ENCODE assay signal across 9 mouse cellular contexts in genomic region chr4:116596379-116596778, GRCm38 (mm10). TPM values are rescaled to one million over a fixed set of nuclear protein-coding genes. Genes with fewer than 3 reads are reported as not detected.
DNase-seq lines count a peak whose midpoint lies in the region; ATAC-seq lines count a peak whose summit lies in the region.
"Had no signal": no experiment of that assay in that cellular context is flagged by ENCODE, and none has a peak within 500 bp of the region (broad histone marks: within the 10 kb centered on the region; RNA-seq: fewer than 3 reads in every experiment).

Gene Ccdc17 (plus strand): TSS chr4:116596654.

- peak within 1 kb of the TSS; percentile 87 for H3K27ac ChIP-seq in heart, embryonic 12.5 days (ENCODE audit: poor library complexity, severe bottlenecking)
- peak within 1 kb of the TSS; percentile 86 for H3K27ac ChIP-seq in limb, embryonic 15.5 days

- ATAC-seq in heart, embryonic 12.5 days (ENCODE audit: insufficient number of reproducible peaks, low FRiP score) = no peak
- ATAC-seq in limb, embryonic 15.5 days (ENCODE audit: insufficient number of reproducible peaks, low FRiP score, low TSS enrichment, low read depth) = no peak
- no peak for ATAC-seq in neutrophil, adult 5-6 weeks (ENCODE audit: extremely low read depth, insufficient number of reproducible peaks, low FRiP score, poor library complexity, severe bottlenecking)

- H3K9ac ChIP-seq in heart, embryonic 12.5 days = peak within 1 kb of the TSS; percentile 90
- peak within 1 kb of the TSS; percentile 58 for H3K9ac ChIP-seq in limb, embryonic 15.5 days

- 24% methylated on average over 5 of the region's 5 CpGs for WGBS in heart, embryonic 12.5 days
- WGBS in limb, embryonic 15.5 days = 25% methylated on average over 5 of the region's 5 CpGs

- intact Hi-C loops in left cerebral cortex, postnatal 25 days (cut with DNase I) = no loop called here

- H3K4me3 ChIP-seq in heart, embryonic 12.5 days = peak within 1 kb of the TSS; percentile 65
- H3K4me3 ChIP-seq in limb, embryonic 15.5 days = peak within 1 kb of the TSS; percentile 67

- peaks cover 49% of the 10 kb centered on the region for H3K36me3 ChIP-seq in heart, embryonic 12.5 days
- H3K36me3 ChIP-seq in limb, embryonic 15.5 days = peaks cover 47% of the 10 kb centered on the region

- H3K27me3 ChIP-seq in heart, embryonic 12.5 days (replicated peaks) = no peaks in the 10 kb centered on the region
- H3K27me3 ChIP-seq in limb, embryonic 15.5 days = no peaks in the 10 kb centered on the region
- H3K27me3 ChIP-seq: Patski had no signal

- H3K4me1 ChIP-seq in heart, embryonic 12.5 days (replicated peaks) = peaks cover 23% of the 10 kb centered on the region
- H3K4me1 ChIP-seq in limb, embryonic 15.5 days = peaks cover 16% of the 10 kb centered on the region

- DNase-seq in heart, adult 11 months = no peak
- no peak for DNase-seq in adrenal gland, postnatal 25 days
- no peak for DNase-seq in gonadal fat pad, adult 2 months (ENCODE audit: low read depth)
- DNase-seq in left cerebral cortex, postnatal 25 days (ENCODE audit: low spot score in 2 of 2) = no peak
- DNase-seq in left cerebral cortex, adult 9 months (ENCODE audit: low spot score in 2 of 2) = no peak

- no peaks in the 10 kb centered on the region for H3K9me3 ChIP-seq in heart, embryonic 12.5 days (replicated peaks)
- no peaks in the 10 kb centered on the region for H3K9me3 ChIP-seq in limb, embryonic 15.5 days

- H3K4me2 ChIP-seq in heart, embryonic 12.5 days = peak within 1 kb of the TSS; percentile 86
- H3K4me2 ChIP-seq in limb, embryonic 15.5 days = peak within 1 kb of the TSS; percentile 92

RNA-seq across cellular contexts. Expression of gene Ccdc17, which starts in this region (rescaled TPM):
- polyA plus RNA-seq in heart, embryonic 12.5 days (2016; fragmentation: Nextera tagmentation; extraction: Ambion mirVana) = 3.1 and 3.4 TPM in 2 replicates
- total RNA-seq in adrenal gland, postnatal 25 days (2021) = 12.1 and 19.5 TPM in 2 replicates
- 15.3 and 20.0 TPM in 2 replicates for polyA plus RNA-seq in gonadal fat pad, adult 2 months (2012; rRNA removed)
- 2.5 and 3.6 TPM in 2 replicates for polyA plus RNA-seq in limb, embryonic 15.5 days (2015; fragmentation: Nextera tagmentation; extraction: Ambion mirVana)
- total RNA-seq in neutrophil, adult 5-6 weeks (2017) = 7.2 and 14.2 TPM in 2 replicates
- 1 to 10 TPM; 5.0 to 5.5 TPM for total RNA-seq in left cerebral cortex, postnatal 25 days (2021)
